Mouse (Mus musculus): ENCODE results near the gene Eva1a. TPM values are rescaled to one million over a fixed set of nuclear protein-coding genes. Genes with fewer than 3 reads are reported as not detected.

Eva1a gene
- 3.4 and 3.7 TPM in 2 replicates for polyA plus RNA-seq (2016; fragmentation: Nextera tagmentation; extraction: Ambion mirVana)

- peak within 1 kb of the TSS; percentile 79 for H3K27ac ChIP-seq (replicated peaks)
- WGBS = 14% methylated on average over 11 of the region's 11 CpGs
Observed at GRCm38 (mm10) chr6:82040834-82041487, at the start of gene Eva1a. Gene Eva1a, plus strand, starts transcription at chr6:82041043.

DNA sequence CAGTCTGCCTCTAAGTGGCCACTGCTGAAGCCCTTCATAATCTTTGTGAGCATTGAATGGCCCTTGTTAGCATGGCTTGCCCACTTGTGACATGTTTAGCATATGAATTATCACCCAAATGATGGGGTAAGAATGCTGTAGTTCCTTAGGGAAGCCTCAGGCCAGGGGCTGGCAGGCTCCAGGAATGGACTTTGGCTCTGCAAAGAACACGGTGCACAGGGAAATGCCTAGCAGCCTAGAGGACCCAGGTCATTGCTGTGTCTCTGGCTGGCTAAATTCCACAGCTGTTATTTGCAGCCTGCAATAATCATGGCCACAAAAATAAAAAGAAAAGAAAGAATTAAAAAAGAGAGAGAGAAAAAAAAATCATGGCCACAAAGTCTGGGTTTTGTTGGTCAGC, 28.5 kb upstream of the Eva1a start:
- Histone ChIP-seq H3K27ac (replicated peaks) (no peak overlapping the region), H3K27me3 (ENCODE audit: low read depth, poor library complexity, severe bottlenecking) (no peaks in the 10 kb centered on the region), H3K36me3 (no peaks in the 10 kb centered on the region), H3K4me3 (no peak overlapping the region), H3K9me3 (replicated peaks) (no peaks in the 10 kb centered on the region), H3K4me1 (peaks cover 12% of the 10 kb centered on the region)
- 61% methylated on average over 1 of the region's 1 CpGs for WGBS
- DNase-seq (ENCODE audit: low spot score) = no peak

More at GRCm38 (mm10) chr6:82040834-82041487, at the start of gene Eva1a:
- Histone ChIP-seq H3K4me1 (peaks cover 30% of the 10 kb centered on the region), H3K36me3 (no peaks in the 10 kb centered on the region), H3K4me3 (peak within 1 kb of the TSS; percentile 65), H3K9me3 (replicated peaks) (no peaks in the 10 kb centered on the region), H3K27me3 (ENCODE audit: low read depth, poor library complexity, severe bottlenecking) (peaks cover 100% of the 10 kb centered on the region)
- no peak for DNase-seq (ENCODE audit: low spot score)

- no peaks in the 10 kb centered on the region for H3K4me1 ChIP-seq
- no peak for DNase-seq (ENCODE audit: low spot score)
- H3K27ac ChIP-seq (replicated peaks) = no peak overlapping the region
- H3K36me3 ChIP-seq = no peaks in the 10 kb centered on the region
- H3K9me3 ChIP-seq (replicated peaks) = no peaks in the 10 kb centered on the region
- 97% methylated on average over 5 of the region's 5 CpGs for WGBS
- H3K4me3 ChIP-seq = no peak overlapping the region
- H3K27me3 ChIP-seq (ENCODE audit: low read depth, poor library complexity, severe bottlenecking) = peaks cover 24% of the 10 kb centered on the region
Observed at GRCm38 (mm10) chr6:82021074-82021473, 19.8 kb upstream of the Eva1a start.

DNA sequence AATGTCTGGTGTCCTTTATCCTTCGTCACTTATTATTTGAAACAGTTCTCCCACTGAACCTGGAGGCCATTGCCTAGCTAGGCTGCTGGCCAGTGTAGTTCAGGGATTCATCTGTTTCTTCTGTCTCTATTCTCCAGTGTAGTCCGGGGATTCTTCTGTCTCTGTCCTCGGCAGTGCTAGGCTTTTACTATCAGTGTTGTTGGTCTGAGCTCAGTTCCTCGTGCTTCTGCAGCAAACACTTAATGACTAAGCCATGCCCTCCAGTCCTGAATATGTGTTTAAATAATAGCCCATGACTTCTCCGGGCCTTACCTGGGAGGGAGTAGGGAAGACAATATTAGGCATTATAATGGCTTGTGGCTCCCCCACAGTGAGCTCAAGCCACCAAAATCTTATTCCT, 19.3 kb upstream of the Eva1a start:
- peaks cover 28% of the 10 kb centered on the region for H3K27me3 ChIP-seq (ENCODE audit: low read depth, poor library complexity, severe bottlenecking)
- H3K36me3 ChIP-seq = no peaks in the 10 kb centered on the region
- H3K4me1 ChIP-seq = no peaks in the 10 kb centered on the region
- H3K4me3 ChIP-seq = no peak overlapping the region
- DNase-seq (ENCODE audit: low spot score) = no peak
- 89% methylated on average over 5 of the region's 5 CpGs for WGBS
- H3K27ac ChIP-seq (replicated peaks) = no peak overlapping the region
- no peaks in the 10 kb centered on the region for H3K9me3 ChIP-seq (replicated peaks)

- H3K4me1 ChIP-seq = peaks cover 31% of the 10 kb centered on the region
- H3K27me3 ChIP-seq (ENCODE audit: low read depth, poor library complexity, severe bottlenecking) = peaks cover 94% of the 10 kb centered on the region
- H3K27ac ChIP-seq (replicated peaks) = peak overlapping the region; percentile 81
- peak overlapping the region; percentile 16; the same call in 1 of the 2 replicates for H3K4me3 ChIP-seq
- WGBS = 25% methylated on average over 19 of the region's 19 CpGs
- peak; percentile 75 for DNase-seq (ENCODE audit: low spot score)
- no peaks in the 10 kb centered on the region for H3K9me3 ChIP-seq (replicated peaks)
- H3K36me3 ChIP-seq = no peaks in the 10 kb centered on the region
Observed at GRCm38 (mm10) chr6:82029611-82030510, 11.0 kb upstream of the Eva1a start.

- Histone ChIP-seq H3K9me3 (replicated peaks) (no peaks in the 10 kb centered on the region), H3K36me3 (no peaks in the 10 kb centered on the region), H3K27ac (replicated peaks) (peak overlapping the region; percentile 81), H3K4me1 (peaks cover 31% of the 10 kb centered on the region), H3K4me3 (no peak overlapping the region), H3K27me3 (ENCODE audit: low read depth, poor library complexity, severe bottlenecking) (peaks cover 94% of the 10 kb centered on the region)
- DNase-seq (ENCODE audit: low spot score) = no peak
- WGBS = 37% methylated on average over 8 of the region's 8 CpGs
Observed at GRCm38 (mm10) chr6:82030511-82030884, 10.3 kb upstream of the Eva1a start.

- Histone ChIP-seq H3K4me1 (peaks cover 13% of the 10 kb centered on the region), H3K27me3 (ENCODE audit: low read depth, poor library complexity, severe bottlenecking) (peaks cover 100% of the 10 kb centered on the region), H3K4me3 (no peak overlapping the region), H3K27ac (replicated peaks) (no peak overlapping the region), H3K9me3 (replicated peaks) (no peaks in the 10 kb centered on the region), H3K36me3 (no peaks in the 10 kb centered on the region)
- WGBS = 77% methylated on average over 7 of the region's 7 CpGs
- no peak for DNase-seq (ENCODE audit: low spot score)
Observed at GRCm38 (mm10) chr6:82037211-82037610, 3.6 kb upstream of the Eva1a start.

GRCm38 (mm10) chr6:82039193-82039592, 1.6 kb upstream of the Eva1a start:
- H3K4me3 ChIP-seq = no peak overlapping the region
- no peaks in the 10 kb centered on the region for H3K36me3 ChIP-seq
- H3K27me3 ChIP-seq (ENCODE audit: low read depth, poor library complexity, severe bottlenecking) = peaks cover 100% of the 10 kb centered on the region
- peaks cover 30% of the 10 kb centered on the region for H3K4me1 ChIP-seq
- 76% methylated on average over 6 of the region's 6 CpGs for WGBS
- H3K9me3 ChIP-seq (replicated peaks) = no peaks in the 10 kb centered on the region
- no peak overlapping the region for H3K27ac ChIP-seq (replicated peaks)
- no peak for DNase-seq (ENCODE audit: low spot score)

DNA sequence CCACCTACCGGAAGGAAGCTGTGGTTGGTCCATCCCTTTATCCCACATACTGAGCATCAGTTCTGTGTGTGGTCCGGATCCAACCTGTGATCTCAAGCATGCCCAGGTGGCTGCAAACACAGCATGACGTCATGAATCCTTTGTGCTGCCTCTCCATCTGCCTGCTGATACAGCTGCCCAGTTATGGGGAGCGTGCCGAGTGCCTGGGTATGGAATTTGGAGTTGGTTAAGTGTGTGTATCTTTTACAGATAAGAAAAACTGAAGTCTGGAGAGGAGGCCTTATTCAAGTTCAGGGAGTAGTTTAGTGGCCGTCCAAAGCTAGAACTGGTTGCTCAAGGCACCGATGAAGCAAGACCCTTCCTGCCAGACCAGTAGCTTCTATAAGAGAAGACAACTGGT, 875 bp upstream of the Eva1a start:
- no peak overlapping the region for H3K4me3 ChIP-seq
- no peaks in the 10 kb centered on the region for H3K36me3 ChIP-seq
- peaks cover 100% of the 10 kb centered on the region for H3K27me3 ChIP-seq (ENCODE audit: low read depth, poor library complexity, severe bottlenecking)
- 75% methylated on average over 7 of the region's 7 CpGs for WGBS
- H3K27ac ChIP-seq (replicated peaks) = no peak overlapping the region
- peaks cover 30% of the 10 kb centered on the region for H3K4me1 ChIP-seq
- H3K9me3 ChIP-seq (replicated peaks) = no peaks in the 10 kb centered on the region
- no peak for DNase-seq (ENCODE audit: low spot score)

- WGBS = under 1% methylated on average over 43 of the region's 50 CpGs
- Histone ChIP-seq H3K27me3 (ENCODE audit: low read depth, poor library complexity, severe bottlenecking) (peaks cover 100% of the 10 kb centered on the region), H3K27ac (replicated peaks) (peak overlapping the region; percentile 79), H3K9me3 (replicated peaks) (no peaks in the 10 kb centered on the region), H3K36me3 (no peaks in the 10 kb centered on the region), H3K4me3 (peak overlapping the region; percentile 65), H3K4me1 (peaks cover 30% of the 10 kb centered on the region)
- DNase-seq (ENCODE audit: low spot score) = peak; percentile 62
Observed at GRCm38 (mm10) chr6:82041488-82042295, 849 bp downstream of the Eva1a start.

- Histone ChIP-seq H3K9me3 (replicated peaks) (no peaks in the 10 kb centered on the region), H3K36me3 (no peaks in the 10 kb centered on the region), H3K4me1 (peaks cover 30% of the 10 kb centered on the region), H3K27me3 (ENCODE audit: low read depth, poor library complexity, severe bottlenecking) (peaks cover 100% of the 10 kb centered on the region), H3K27ac (replicated peaks) (peak overlapping the region; percentile 79), H3K4me3 (peak overlapping the region; percentile 65)
- WGBS = under 1% methylated on average over 35 of the region's 35 CpGs
- peak; percentile 72 for DNase-seq (ENCODE audit: low spot score)
Observed at GRCm38 (mm10) chr6:82042296-82043125, 1.7 kb downstream of the Eva1a start.

DNA sequence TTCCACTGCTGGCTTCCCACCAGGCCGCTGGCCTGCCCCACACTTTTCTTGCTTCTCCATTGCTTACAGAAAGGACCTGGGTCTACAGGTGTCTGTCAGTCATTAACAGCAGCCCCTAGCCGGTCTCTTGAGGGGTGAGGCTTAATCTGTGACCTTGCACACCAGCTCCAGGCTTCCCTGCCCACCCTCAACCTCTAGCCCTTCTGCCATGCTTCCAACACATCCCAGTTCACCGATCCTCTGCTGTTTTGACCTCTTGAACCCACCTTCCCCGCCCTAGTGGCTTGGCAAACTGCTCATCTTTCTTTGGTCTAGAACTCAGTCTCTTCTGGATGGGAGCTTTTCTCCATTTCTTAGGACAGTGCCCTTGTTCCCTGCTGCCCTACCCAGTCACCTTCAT, 2.8 kb downstream of the Eva1a start:
- peaks cover 30% of the 10 kb centered on the region for H3K4me1 ChIP-seq
- no peaks in the 10 kb centered on the region for H3K9me3 ChIP-seq (replicated peaks)
- no peaks in the 10 kb centered on the region for H3K36me3 ChIP-seq
- H3K4me3 ChIP-seq = peak overlapping the region; percentile 65; the same call in 1 of the 2 replicates
- no peak for DNase-seq (ENCODE audit: low spot score)
- 31% methylated on average over 4 of the region's 4 CpGs for WGBS
- H3K27ac ChIP-seq (replicated peaks) = no peak overlapping the region
- peaks cover 100% of the 10 kb centered on the region for H3K27me3 ChIP-seq (ENCODE audit: low read depth, poor library complexity, severe bottlenecking)

Data from midbrain, embryonic 10.5 days (tissue).